Mouse (Mus musculus): ENCODE measurements around the gene Hdac10.

DNA sequence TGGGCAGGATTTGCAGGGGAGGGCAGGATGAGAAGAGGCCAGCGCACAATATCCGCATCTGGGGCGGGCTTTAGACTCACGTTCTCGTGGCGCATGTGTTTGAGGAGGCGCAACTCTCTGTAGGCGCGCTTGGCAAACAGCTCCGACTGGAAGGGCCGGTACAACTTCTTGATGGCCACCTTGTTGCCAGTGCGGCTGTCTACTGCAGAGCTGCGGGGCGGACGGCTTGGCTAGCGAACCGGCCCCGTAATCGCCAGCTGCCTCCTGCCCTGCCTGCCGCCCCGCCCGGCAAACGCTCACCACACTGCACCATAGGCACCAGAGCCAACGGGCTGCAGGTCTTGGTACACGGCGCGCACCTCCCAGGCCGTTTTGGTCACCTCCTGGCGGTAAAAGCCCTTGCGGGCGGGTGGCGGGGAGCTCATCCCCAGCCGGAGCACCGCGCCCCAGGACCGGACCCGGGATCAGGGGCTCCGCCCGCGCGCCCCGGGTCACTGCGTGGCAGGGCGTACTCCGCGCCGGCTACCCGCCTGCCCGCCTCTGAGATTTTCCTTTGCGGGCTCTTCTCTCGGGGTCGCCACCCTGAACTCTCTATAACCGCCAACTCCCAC, 11.7 kb upstream of the Hdac10 start:
- TF ChIP-seq CTCF (IDR thresholded peaks at IDR 0.05; ENCODE audit: extremely low read depth, insufficient read length, insufficient replicate concordance, low read depth, low read length) (no peak), POLR2A (IDR thresholded peaks at IDR 0.05; ENCODE audit: low read depth, low read length) (no peak)

Data from small intestine, adult 2 months (tissue).